Mouse (Mus musculus) heart, adult 8-10 months (tissue): ENCODE data around the gene Mrps6. TPM values are rescaled to one million over a fixed set of nuclear protein-coding genes. Genes with fewer than 3 reads are reported as not detected.

Experiments
- total RNA-seq, 4 experiments: library from RNA; stranded (reverse); gene quantifications; 2 replicates each; pipeline ENCODE4 v1.2.4; 2022

Mrps6 gene
- total RNA-seq, 4 experiments from 2014 or later: 57.6 to 68.6 (median 66.3) TPM

Other genes starting within 250 kb of the Mrps6 start
- gene Gm49711, start within 50 bp of the Mrps6 start, total RNA-seq: not detected
- gene Slc5a3, start 52 bp downstream of the Mrps6 start, total RNA-seq: 1 to 10 TPM; 4.4 to 5.8 (median 5.0) TPM
- gene Kcne2, start 234.1 kb downstream of the Mrps6 start, total RNA-seq: not detected
- gene Smim11, start 243.0 kb downstream of the Mrps6 start, total RNA-seq: 10 to 100 TPM; 84.4 to 94.5 (median 88.3) TPM